In the genomic region with DNA sequence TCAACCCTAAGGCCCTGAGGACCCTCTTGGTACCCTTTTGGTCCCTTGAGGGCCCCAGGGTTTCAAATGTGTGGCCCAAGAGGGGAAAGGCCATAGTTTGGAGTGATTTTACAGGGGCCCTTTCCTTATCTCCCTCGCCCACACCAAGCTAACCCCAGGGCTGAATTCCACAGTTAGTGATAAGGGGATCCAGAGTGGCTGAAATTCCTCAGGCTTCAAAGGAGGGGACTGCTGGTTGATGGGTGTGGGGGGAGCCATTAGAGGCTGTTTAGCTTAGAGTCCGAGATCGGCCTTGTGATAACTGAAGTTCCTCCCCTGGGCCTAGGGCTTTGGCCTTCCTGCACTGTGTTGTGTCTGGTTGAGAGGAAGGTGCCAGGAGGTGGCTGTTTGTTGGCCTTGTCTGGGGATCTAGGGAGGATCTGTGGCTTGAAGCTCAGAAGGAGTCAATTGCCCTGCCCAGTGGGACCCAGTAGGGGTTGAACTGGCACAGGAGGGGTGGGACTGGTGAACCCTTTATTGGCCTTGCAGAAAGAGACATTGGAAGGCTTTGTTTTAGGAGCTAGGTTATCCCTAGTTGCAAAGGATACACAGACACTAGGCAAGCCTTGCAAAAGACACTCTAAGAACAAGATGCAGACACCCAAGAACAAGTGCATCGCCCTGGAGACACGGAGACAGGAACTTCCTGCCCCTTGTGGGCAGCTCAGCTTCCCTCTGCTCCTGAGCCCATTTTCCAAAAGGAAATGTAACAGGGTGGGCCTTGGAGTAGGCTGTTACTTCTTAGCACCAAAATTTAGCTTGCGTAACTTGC, we compare ENCODE assay signal across 8 mouse cellular contexts. TPM values are rescaled to one million over a fixed set of nuclear protein-coding genes. Genes with fewer than 3 reads are reported as not detected.
DNase-seq lines count a peak whose midpoint lies in the region; ATAC-seq and TF ChIP-seq lines count a peak whose summit lies in the region.

No protein-coding gene starts in this region.

- H3K27ac ChIP-seq in hindbrain, embryonic 10.5 days: peak overlapping the region; percentile 68
- H3K27ac ChIP-seq in hindbrain, embryonic 11.5 days (ENCODE audit: low read depth, low read length): no peak overlapping the region
- peak overlapping the region; percentile 12 for H3K27ac ChIP-seq in brown adipose tissue, adult 24 weeks (replicated peaks; ENCODE audit: low read depth, low read length)
- H3K27ac ChIP-seq in heart, postnatal 0 days (ENCODE audit: low read depth): peak overlapping the region; percentile 93
- no peak overlapping the region for H3K27ac ChIP-seq in thymus, adult 2 months (ENCODE audit: control insufficient read depth, insufficient read depth, low read length)

- H3K4me3 ChIP-seq in hindbrain, embryonic 10.5 days: no peak overlapping the region
- H3K4me3 ChIP-seq in hindbrain, embryonic 11.5 days (ENCODE audit: low read depth, low read length): no peak overlapping the region
- no peak overlapping the region for H3K4me3 ChIP-seq in brown adipose tissue, adult 24 weeks (ENCODE audit: insufficient read depth, low read depth, low read length)
- peak overlapping the region; percentile 47 for H3K4me3 ChIP-seq in heart, postnatal 0 days (ENCODE audit: low read depth, low read length)
- no peak overlapping the region for H3K4me3 ChIP-seq in thymus, adult 2 months (ENCODE audit: control insufficient read depth, insufficient read depth, low read length)

- peaks cover 26% of the 10 kb centered on the region for H3K4me1 ChIP-seq in hindbrain, embryonic 10.5 days (replicated peaks)
- no peaks in the 10 kb centered on the region for H3K4me1 ChIP-seq in hindbrain, embryonic 11.5 days (replicated peaks; ENCODE audit: control insufficient read depth, insufficient read depth, low read length)
- H3K4me1 ChIP-seq in brown adipose tissue, adult 24 weeks (ENCODE audit: control insufficient read depth, insufficient read depth, insufficient read length, low read length): peaks cover 10% of the 10 kb centered on the region; the same call in 1 of the 2 replicates
- H3K4me1 ChIP-seq in heart, postnatal 0 days (ENCODE audit: control insufficient read depth, insufficient read depth): peaks cover 24% of the 10 kb centered on the region
- no peaks in the 10 kb centered on the region for H3K4me1 ChIP-seq in thymus, adult 2 months (replicated peaks; ENCODE audit: control insufficient read depth, insufficient read depth, low read length)

- 0 out of 2 replicates have a peak, but pooled peaks cover 6% of the 10 kb centered on the region for H3K9me3 ChIP-seq in hindbrain, embryonic 10.5 days
- no peaks in the 10 kb centered on the region for H3K9me3 ChIP-seq in hindbrain, embryonic 11.5 days (ENCODE audit: control insufficient read depth, low read length)
- no peaks in the 10 kb centered on the region for H3K9me3 ChIP-seq in heart, postnatal 0 days (replicated peaks; ENCODE audit: control insufficient read depth, low read length)

- H3K4me2 ChIP-seq in hindbrain, embryonic 11.5 days (replicated peaks; ENCODE audit: low read depth, low read length): no peak overlapping the region
- H3K4me2 ChIP-seq in heart, postnatal 0 days (ENCODE audit: low read depth, low read length): peak overlapping the region; percentile 71

- no peak for TF ChIP-seq EP300 in heart, postnatal 0 days (IDR thresholded peaks at IDR 0.05; ENCODE audit: low read depth)

- TF ChIP-seq POLR2A in thymus, adult 2 months (IDR thresholded peaks at IDR 0.05; ENCODE audit: control insufficient read depth, extremely low read depth, insufficient read depth, low read length, poor library complexity): no peak

- H3K27me3 ChIP-seq in hindbrain, embryonic 10.5 days (ENCODE audit: insufficient read depth, poor library complexity, severe bottlenecking): 0 out of 2 replicates have a peak, but pooled peaks cover 3% of the 10 kb centered on the region
- H3K27me3 ChIP-seq in hindbrain, embryonic 11.5 days (ENCODE audit: control insufficient read depth, insufficient read depth, low read length): no peaks in the 10 kb centered on the region
- no peaks in the 10 kb centered on the region for H3K27me3 ChIP-seq in heart, postnatal 0 days (ENCODE audit: control insufficient read depth, insufficient read depth, low read length)
- H3K27me3 ChIP-seq in thymus, adult 2 months (ENCODE audit: control insufficient read depth, insufficient read depth, low read length): no peaks in the 10 kb centered on the region

- no peaks in the 10 kb centered on the region for H3K36me3 ChIP-seq in hindbrain, embryonic 10.5 days
- no peaks in the 10 kb centered on the region for H3K36me3 ChIP-seq in hindbrain, embryonic 11.5 days (ENCODE audit: control insufficient read depth, insufficient read depth, low read length)
- 0 out of 2 replicates have a peak, but pooled peaks cover 4% of the 10 kb centered on the region for H3K36me3 ChIP-seq in heart, postnatal 0 days (replicated peaks; ENCODE audit: control insufficient read depth, insufficient read depth, low read length)
- H3K36me3 ChIP-seq in thymus, adult 2 months (ENCODE audit: control insufficient read depth, insufficient read depth, low read length): no peaks in the 10 kb centered on the region

- no peak overlapping the region for H3K9ac ChIP-seq in hindbrain, embryonic 11.5 days (ENCODE audit: low read depth, low read length)
- peak overlapping the region; percentile 70 for H3K9ac ChIP-seq in heart, postnatal 0 days (replicated peaks; ENCODE audit: low read depth, low read length)

- no peak for DNase-seq in hindbrain, embryonic 10.5 days (ENCODE audit: low spot score)
- no peak for DNase-seq in hindbrain, embryonic 11.5 days (ENCODE audit: low spot score)
- peak; percentile 55 for DNase-seq in heart, postnatal 0 days (ENCODE audit: low spot score)
- DNase-seq in lung, postnatal 36 days: peak; percentile 29
- no peak for DNase-seq in right cerebral cortex, postnatal 4 days
- no peak for DNase-seq in thymus, adult 2 months
- DNase-seq in kidney, adult 8-10 months: no peak

- WGBS in hindbrain, embryonic 10.5 days: 76% methylated on average over 6 of the region's 6 CpGs
- 70% methylated on average over 6 of the region's 6 CpGs for WGBS in hindbrain, embryonic 11.5 days
- WGBS in heart, postnatal 0 days: 17% methylated on average over 6 of the region's 6 CpGs
- WGBS in thymus, adult 2 months: 78% methylated on average over 6 of the region's 6 CpGs

- no peak for ATAC-seq in hindbrain, embryonic 11.5 days (ENCODE audit: low FRiP score)
- ATAC-seq in heart, postnatal 0 days (ENCODE audit: insufficient read depth, low read depth): peak; percentile 59

- TF ChIP-seq CTCF in heart, postnatal 0 days (IDR thresholded peaks at IDR 0.05; ENCODE audit: low read depth): no peak
- TF ChIP-seq CTCF in thymus, adult 2 months (IDR thresholded peaks at IDR 0.05; ENCODE audit: borderline replicate concordance, control insufficient read depth, extremely low read depth, insufficient read depth, low read length, poor library complexity): no peak

RNA-seq across cellular contexts. Expression of gene Alpk3, which starts 0.7 kb away (rescaled TPM):
- 0.04 and 0.07 TPM in 2 replicates for polyA plus RNA-seq in hindbrain, embryonic 10.5 days (2016; fragmentation: Nextera tagmentation; extraction: Ambion mirVana)
- polyA plus RNA-seq in hindbrain, embryonic 11.5 days (2014; fragmentation: Nextera tagmentation; extraction: Ambion mirVana): 0.13 and 0.14 TPM in 2 replicates
- 0.83 and 1.5 TPM in 2 replicates for polyA plus RNA-seq in brown adipose tissue, adult 24 weeks (2012; ENCODE audit: insufficient read depth, insufficient read length, missing spikeins)
- 42.9 and 70.8 TPM in 2 replicates for total RNA-seq in heart, postnatal 0 days (2014; rRNA removed; ENCODE audit: low replicate concordance)
- polyA plus RNA-seq in heart, postnatal 0 days (2015; fragmentation: Nextera tagmentation; extraction: Ambion mirVana): 18.3 and 19.1 TPM in 2 replicates
- 0.51 and 1.4 TPM in 2 replicates for polyA plus RNA-seq in thymus, adult 2 months (2012; rRNA removed)

RNA-seq across cellular contexts. Expression of gene Slc28a1, which starts 56.5 kb away (rescaled TPM):
- polyA plus RNA-seq in hindbrain, embryonic 10.5 days (2016; fragmentation: Nextera tagmentation; extraction: Ambion mirVana): not detected in 2 replicates
- 0.06 TPM in 1 of 2 replicates, not detected in the other for polyA plus RNA-seq in hindbrain, embryonic 11.5 days (2014; fragmentation: Nextera tagmentation; extraction: Ambion mirVana)
- not detected in 2 replicates for polyA plus RNA-seq in brown adipose tissue, adult 24 weeks (2012; ENCODE audit: insufficient read depth, insufficient read length, missing spikeins)
- total RNA-seq in heart, postnatal 0 days (2014; rRNA removed; ENCODE audit: low replicate concordance): not detected in 2 replicates
- polyA plus RNA-seq in heart, postnatal 0 days (2015; fragmentation: Nextera tagmentation; extraction: Ambion mirVana): 0.04 and 0.05 TPM in 2 replicates
- 0.15 and 0.24 TPM in 2 replicates for polyA plus RNA-seq in thymus, adult 2 months (2012; rRNA removed)

Comparison
In these comparisons a context has a peak if more than half of its experiments do, and no peak if none do; other contexts are left out.
1. H3K27ac ChIP-seq: peak in hindbrain, embryonic 10.5 days (single experiment), brown adipose tissue, adult 24 weeks (single experiment) and heart, postnatal 0 days (single experiment); none in hindbrain, embryonic 11.5 days (single experiment) and thymus, adult 2 months (single experiment).
2. DNase-seq: peak in heart, postnatal 0 days (single experiment) and lung, postnatal 36 days (single experiment); none in hindbrain, embryonic 10.5 days (single experiment), hindbrain, embryonic 11.5 days (single experiment), right cerebral cortex, postnatal 4 days (single experiment), thymus, adult 2 months (single experiment) and kidney, adult 8-10 months (0 of 2).